ENCODE assay signal across 8 mouse cellular contexts in genomic region chr3:129708157-129708556, GRCm38 (mm10). TPM values are rescaled to one million over a fixed set of nuclear protein-coding genes. Genes with fewer than 3 reads are reported as not detected.
A peak's percentile ranks its signal among the peaks of the same experiment; 100 is the strongest.
DNase-seq lines count a peak whose midpoint lies in the region; ATAC-seq and TF ChIP-seq lines count a peak whose summit lies in the region.

No protein-coding gene starts in this region.

- WGBS in neural tube, embryonic 15.5 days = 32% methylated on average over 5 of the region's 5 CpGs
- 9% methylated on average over 5 of the region's 5 CpGs for WGBS in lung, embryonic 14.5 days

- no peak overlapping the region for H3K4me2 ChIP-seq in neural tube, embryonic 15.5 days
- H3K4me2 ChIP-seq in lung, embryonic 14.5 days = no peak overlapping the region

- 0 out of 2 replicates have a peak, but pooled peaks cover under 1% of the 10 kb centered on the region for H3K36me3 ChIP-seq in neural tube, embryonic 15.5 days
- no peaks in the 10 kb centered on the region for H3K36me3 ChIP-seq in lung, embryonic 14.5 days (ENCODE audit: insufficient read depth)

- H3K27me3 ChIP-seq in neural tube, embryonic 15.5 days (replicated peaks) = no peaks in the 10 kb centered on the region
- H3K27me3 ChIP-seq in lung, embryonic 14.5 days (ENCODE audit: insufficient read depth, low read length) = no peaks in the 10 kb centered on the region

- no peaks in the 10 kb centered on the region for H3K4me1 ChIP-seq in neural tube, embryonic 15.5 days
- no peaks in the 10 kb centered on the region for H3K4me1 ChIP-seq in lung, embryonic 14.5 days (ENCODE audit: insufficient read depth)

- no peak overlapping the region for H3K9ac ChIP-seq in neural tube, embryonic 15.5 days (replicated peaks)
- H3K9ac ChIP-seq in lung, embryonic 14.5 days = no peak overlapping the region

- peak; percentile 23 to 74 for DNase-seq in adrenal gland, adult (ENCODE audit: inconsistent age in 2 of 2, low spot score in 1 of 2)
- no peak for DNase-seq in adrenal gland, postnatal 4 days (ENCODE audit: low spot score in 2 of 2)
- DNase-seq in neural tube, embryonic 10.5 days (ENCODE audit: extremely low spot score, low spot score) = peak; percentile 54
- DNase-seq in hindlimb bud, embryonic 11.5 days (ENCODE audit: extremely low spot score, low read depth, low spot score) = peak; percentile 35
- DNase-seq in lung, embryonic 14.5 days = peak; percentile 86
- DNase-seq in right cerebral cortex, postnatal 4 days = peak; percentile 45

- TF ChIP-seq CTCF in lung, embryonic 14.5 days (IDR thresholded peaks at IDR 0.05; ENCODE audit: low read depth) = peak; percentile 78

- no peak overlapping the region for H3K27ac ChIP-seq in neural tube, embryonic 15.5 days (replicated peaks)
- no peak overlapping the region for H3K27ac ChIP-seq in lung, embryonic 14.5 days (ENCODE audit: low read depth)

- ATAC-seq in neural tube, embryonic 15.5 days (ENCODE audit: low FRiP score) = no peak
- ATAC-seq in common myeloid progenitor, adult 5-6 weeks (replicated peaks; ENCODE audit: low read depth, poor library complexity, severe bottlenecking) = peak; percentile 97
- ATAC-seq in lung, embryonic 14.5 days (ENCODE audit: insufficient read depth) = peak; percentile 56; the same call in 1 of the 2 replicates

- no peaks in the 10 kb centered on the region for H3K9me3 ChIP-seq in neural tube, embryonic 15.5 days (replicated peaks)
- H3K9me3 ChIP-seq in lung, embryonic 14.5 days (ENCODE audit: low read depth, low read length) = no peaks in the 10 kb centered on the region

- H3K4me3 ChIP-seq in neural tube, embryonic 15.5 days (replicated peaks) = no peak overlapping the region
- no peak overlapping the region for H3K4me3 ChIP-seq in lung, embryonic 14.5 days (ENCODE audit: low read depth, low read length)

RNA-seq across cellular contexts. Expression of gene Egf, which starts 47.0 kb away (rescaled TPM):
- total RNA-seq in adrenal gland, postnatal 4 days (2021) = 1 to 10 TPM; 3.8 to 4.5 TPM
- polyA plus RNA-seq in neural tube, embryonic 15.5 days (2015; fragmentation: Nextera tagmentation; extraction: Ambion mirVana) = 1.6 TPM in 2 replicates
- 0.82 and 2.7 TPM in 2 replicates for total RNA-seq in common myeloid progenitor, adult 5-6 weeks (2017)
- 1.1 and 1.4 TPM in 2 replicates for polyA plus RNA-seq in lung, embryonic 14.5 days (2014; fragmentation: Nextera tagmentation; extraction: Ambion mirVana)

Comparison
In these comparisons a context has a peak if more than half of its experiments do, and no peak if none do; other contexts are left out.
1. DNase-seq: peak in adrenal gland, adult (2 of 2), neural tube, embryonic 10.5 days (single experiment), hindlimb bud, embryonic 11.5 days (single experiment), lung, embryonic 14.5 days (single experiment) and right cerebral cortex, postnatal 4 days (single experiment); none in adrenal gland, postnatal 4 days (0 of 2).